Mouse (Mus musculus): ENCODE measurements around the gene Mmp21.

DNA sequence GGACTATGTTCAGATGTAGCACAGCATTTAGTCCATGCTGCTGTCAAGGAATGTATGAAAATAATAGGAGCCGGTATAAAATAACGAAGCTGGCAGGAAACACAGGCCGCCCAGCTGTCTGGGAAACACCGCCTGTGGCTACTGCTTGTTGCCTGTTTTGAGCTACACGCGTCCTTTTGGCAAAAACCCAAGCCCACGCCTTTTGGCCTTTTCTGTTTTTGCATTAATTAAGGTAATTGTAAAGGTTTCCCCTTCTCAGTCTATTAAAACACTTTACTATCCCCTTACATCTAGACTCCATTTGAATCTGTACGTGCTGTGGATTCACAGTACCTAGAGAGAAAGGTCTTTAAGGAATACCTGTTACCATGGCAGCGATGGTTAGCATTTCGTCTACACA lies 45.0 kb upstream of the Mmp21 start:
- TF ChIP-seq POLR2A (IDR thresholded peaks at IDR 0.05; ENCODE audit: borderline replicate concordance, control insufficient read depth, low read depth, low read length) (no peak), CTCF (IDR thresholded peaks at IDR 0.05; ENCODE audit: control insufficient read depth, insufficient read depth, low read length) (no peak)
